Mouse (Mus musculus) c-Kit-positive CD71-negative TER-119-negative erythroid progenitor cells, embryonic 14.5 days (primary cell): ENCODE results near the gene Olfr1014.

Source experiments
- DNase-seq: peaks from one replicate; pipeline ENCODE4 v3.0.0-alpha.2; 2013; ENCODE audit warnings: low read depth

The Olfr1014 gene

GRCm38 (mm10) chr2:85772413-85772812, at the start of gene Olfr1014:
Olfr1014 (plus strand) TSS chr2:85772713.
- no peak for DNase-seq

GRCm38 (mm10) chr2:85725793-85726192, 46.7 kb upstream of the Olfr1014 start:
- DNase-seq: no peak

- no peak for DNase-seq
These were observed 18.7 kb upstream of the Olfr1014 start for GRCm38 (mm10) chr2:85753822-85754221.

- DNase-seq: no peak
These were observed 9.8 kb upstream of the Olfr1014 start, which contains the start of gene Olfr1012 for GRCm38 (mm10) chr2:85762666-85763065. Olfr1012 (minus strand) TSS chr2:85762766.

- DNase-seq: no peak
These were observed 5.7 kb upstream of the Olfr1014 start, which contains the start of gene Olfr1013 for GRCm38 (mm10) chr2:85766798-85767197. Olfr1013 (plus strand) TSS chr2:85767098.

- no peak for DNase-seq
These were observed 9.2 kb downstream of the Olfr1014 start, which contains the start of gene Olfr1015 for GRCm38 (mm10) chr2:85781717-85782116. Olfr1015 (plus strand) TSS chr2:85782017.

GRCm38 (mm10) chr2:85792331-85792730, 19.8 kb downstream of the Olfr1014 start:
- no peak for DNase-seq

- DNase-seq: no peak
These were observed 29.9 kb downstream of the Olfr1014 start, which contains the start of gene Olfr1016 for GRCm38 (mm10) chr2:85802444-85802843. Olfr1016 (minus strand) TSS chr2:85802544.

- no peak for DNase-seq
These were observed 32.0 kb downstream of the Olfr1014 start for GRCm38 (mm10) chr2:85804501-85804900.

- no peak for DNase-seq
These were observed 45.7 kb downstream of the Olfr1014 start, which contains the start of gene Olfr1018 for GRCm38 (mm10) chr2:85818179-85818578. Olfr1018 (plus strand) TSS chr2:85818479.
